Mouse (Mus musculus) erythroblast, embryonic 14.5 days (primary cell): Measurements from ENCODE around the gene Abcb11.

Source experiments
- GATA1 ChIP-seq: IDR thresholded peaks from 2 replicates; pipeline ENCODE4 v1.6.1; 2012; ENCODE audit warnings: low read length, inconsistent platforms, mixed read lengths
- TAL1 ChIP-seq: IDR thresholded peaks from 3 replicates; pipeline ENCODE4 v1.6.1; 2012; ENCODE audit warnings: low read length, inconsistent platforms, mixed read lengths

DNA sequence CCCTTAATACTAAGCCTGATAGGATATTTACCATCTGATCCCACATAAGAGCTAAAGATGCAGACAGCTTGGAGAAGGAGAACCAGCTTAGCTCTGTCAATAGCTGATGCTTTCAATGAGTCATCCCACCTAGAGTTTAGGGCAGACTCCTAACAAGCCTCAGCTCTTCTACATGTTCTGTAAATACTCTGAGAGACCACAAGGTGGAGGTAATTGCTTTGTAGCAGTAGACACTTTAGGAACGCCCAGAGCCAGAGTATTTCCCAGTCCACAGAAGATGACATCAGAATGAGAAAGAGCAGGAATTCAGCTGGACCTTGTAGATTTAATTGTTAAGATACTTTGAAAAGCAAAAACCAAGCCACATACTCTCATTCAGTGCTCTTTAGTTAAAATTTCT, 66.5 kb downstream of the Abcb11 start:
- TF ChIP-seq GATA1 (no peak), TAL1 (no peak)
